Mouse (Mus musculus): ENCODE results near the gene Gm20767.
"Not testable (repeated sequence)": the region's sequence is repeated elsewhere in the genome, so short reads cannot be mapped to it uniquely, and the experiment has no call there.

Gm20767 gene

DNA sequence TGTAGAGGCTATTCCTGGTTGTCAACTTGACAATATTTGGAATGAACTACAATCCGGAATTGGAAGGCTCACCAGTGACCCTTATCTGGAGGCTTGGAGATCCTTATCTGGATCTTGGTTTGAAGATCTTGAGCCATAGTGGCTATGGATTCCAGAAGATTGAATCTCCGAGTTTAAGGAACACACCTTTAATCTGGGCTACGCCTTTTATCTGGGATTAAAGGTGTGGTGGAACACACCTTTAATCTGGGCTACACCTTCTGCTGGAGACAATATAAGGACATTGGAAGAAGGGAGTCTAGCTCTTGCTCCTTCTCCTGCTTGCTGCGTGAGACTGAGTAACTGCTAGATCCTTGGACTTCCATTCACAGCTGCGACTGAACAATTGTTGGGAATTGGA is at the start of gene Gm20767:
Gene Gm20767 (plus strand): TSS at position 301 of the 400 bp plus-strand sequence.
- in situ Hi-C loops (cut with MboI, MseI): loop anchor here (5.0 kb wide), 1 partner anchor 213 kb away; the partner anchor contains the start of gene Gm21761

DNA sequence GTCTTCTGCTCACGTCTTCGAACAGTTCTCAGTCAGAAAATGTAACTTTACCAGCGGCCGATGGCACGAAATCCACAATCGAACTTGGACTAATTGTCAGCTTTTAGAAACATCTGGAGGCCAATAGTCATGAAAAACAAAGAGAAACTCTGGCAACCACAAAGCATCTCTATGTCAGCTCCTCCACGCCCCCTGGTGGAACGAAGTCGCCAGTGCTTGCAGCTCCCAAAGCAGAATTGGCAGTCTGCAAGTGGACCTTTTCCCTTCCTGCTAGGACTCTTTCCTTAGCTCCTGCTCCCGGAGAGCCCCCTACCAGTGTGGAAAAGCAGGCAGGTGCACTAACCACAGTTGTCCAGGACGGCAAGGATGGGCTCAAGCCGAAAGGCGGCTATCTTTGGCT is 47.1 kb upstream of the Gm20767 start:
- in situ Hi-C loops (cut with MboI, MseI): loop anchor here (10.0 kb wide), 1 partner anchor 58 kb away; no protein-coding TSS in a partner anchor

DNA sequence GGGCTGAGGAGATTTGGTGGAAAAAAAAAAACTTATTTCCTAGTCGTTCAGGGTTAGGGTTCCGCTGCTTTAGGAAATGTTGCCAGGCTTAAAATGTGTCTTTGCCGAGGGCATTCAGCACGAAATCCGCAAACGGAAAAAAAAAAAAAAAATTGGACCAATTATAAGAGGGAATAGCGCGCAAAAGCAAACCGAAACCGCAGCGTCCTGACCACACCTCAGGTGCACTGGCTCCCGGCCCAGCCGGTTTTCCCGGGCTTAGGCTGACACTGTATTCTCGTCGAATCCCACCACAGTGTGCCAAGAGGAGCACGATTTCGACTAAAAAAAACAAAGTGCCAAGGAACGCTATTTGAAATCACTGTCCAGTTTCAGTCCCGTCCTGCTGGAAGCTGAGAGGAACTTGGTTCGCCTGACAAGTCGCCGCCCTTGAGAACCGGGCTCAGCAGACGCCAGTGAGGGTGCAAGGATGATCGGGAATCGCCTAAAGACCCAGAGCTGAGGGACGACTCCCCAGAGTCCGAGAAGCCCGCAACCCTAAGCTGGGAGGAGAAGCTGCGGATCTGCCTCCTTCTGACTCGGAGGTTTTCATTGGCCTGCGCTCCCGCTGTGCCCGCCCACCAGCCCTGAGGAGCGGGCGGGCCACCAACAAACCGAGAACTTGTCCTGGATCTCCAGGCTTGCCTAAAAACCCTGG is 43.7 kb upstream of the Gm20767 start:
- in situ Hi-C loops (cut with MboI, MseI): loop anchor here (10.0 kb wide), 1 partner anchor 62 kb away; no protein-coding TSS in a partner anchor

DNA sequence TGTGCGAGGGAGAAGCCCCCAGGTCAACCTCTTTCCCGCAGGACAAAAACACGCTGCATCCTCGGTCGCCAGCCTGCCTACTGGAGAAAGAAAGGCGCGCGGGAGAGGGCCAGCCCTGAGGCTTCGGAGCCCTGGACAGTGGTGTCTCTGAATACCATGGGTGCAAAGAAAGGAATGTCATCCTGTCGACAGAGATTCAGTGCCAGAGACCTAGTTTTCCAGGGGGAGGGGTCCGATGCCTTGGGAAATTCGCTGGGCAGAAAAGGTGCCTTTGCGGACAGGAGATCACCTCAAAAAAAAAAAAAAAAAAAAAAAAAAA is 43.1 kb upstream of the Gm20767 start:
- in situ Hi-C loops (cut with MboI, MseI): loop anchor here (10.0 kb wide), 1 partner anchor 62 kb away; no protein-coding TSS in a partner anchor

DNA sequence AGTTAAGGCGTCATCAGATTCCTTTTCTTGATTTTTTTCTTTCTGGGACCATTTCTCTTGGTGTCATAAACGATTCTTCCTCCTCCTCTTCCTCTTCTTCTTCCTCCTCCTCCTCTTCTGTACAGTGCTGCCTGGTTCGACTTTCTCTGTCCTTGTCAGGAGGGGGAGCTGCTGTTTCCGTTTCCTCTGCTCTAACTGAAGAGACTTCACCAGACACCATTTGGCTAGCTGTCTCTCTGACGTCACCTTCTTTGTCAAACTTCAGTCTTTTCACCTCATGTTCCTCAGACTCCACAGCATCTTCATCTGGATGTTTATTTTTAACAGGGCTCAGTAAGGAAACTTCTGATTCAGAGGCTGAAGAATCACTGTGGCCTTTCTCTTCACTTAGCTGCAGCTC is 40.7 kb upstream of the Gm20767 start:
- in situ Hi-C loops (cut with MboI, MseI): loop anchor here (10.0 kb wide), 1 partner anchor 65 kb away; no protein-coding TSS in a partner anchor

DNA sequence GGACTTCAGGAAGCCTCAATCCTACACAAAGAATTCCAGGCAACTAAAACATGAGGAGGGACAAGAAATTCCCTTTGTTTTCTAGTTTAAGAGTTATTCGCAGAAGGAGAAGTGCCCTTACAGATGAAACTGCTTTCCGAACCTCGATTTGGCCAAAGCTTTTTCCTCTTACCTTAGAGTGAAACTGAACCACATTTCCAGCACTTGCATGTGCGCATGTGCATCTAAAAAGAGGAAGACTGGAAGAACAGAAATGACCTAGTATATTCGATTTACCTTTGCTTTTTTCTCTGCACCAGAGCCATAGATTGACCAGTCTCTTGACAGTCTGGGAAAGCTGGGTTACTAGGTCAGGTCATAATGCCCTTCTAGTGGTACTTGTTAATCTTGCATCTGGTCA is 33.5 kb upstream of the Gm20767 start:
- in situ Hi-C loops (cut with MboI, MseI): not testable (repeated sequence)

DNA sequence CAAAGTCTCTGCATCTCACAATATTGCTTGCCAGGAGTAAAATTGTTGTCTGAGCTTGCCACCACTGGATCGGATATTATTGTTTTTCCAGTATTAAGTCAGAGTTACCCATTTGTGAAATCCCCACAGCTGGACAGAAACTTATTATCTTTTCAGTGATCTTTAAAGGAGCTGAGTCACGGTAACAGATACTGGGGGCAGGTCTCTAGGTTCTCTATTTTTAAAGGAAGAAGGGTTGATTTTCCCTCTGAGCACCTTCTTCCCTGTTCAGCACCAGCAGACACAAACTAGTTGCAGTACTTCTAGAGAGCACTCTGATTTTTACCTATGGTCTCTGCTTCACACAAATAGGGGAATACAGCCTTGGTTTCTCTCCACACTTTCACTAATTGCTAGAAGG is 33.0 kb upstream of the Gm20767 start:
- in situ Hi-C loops (cut with MboI, MseI): not testable (repeated sequence)

DNA sequence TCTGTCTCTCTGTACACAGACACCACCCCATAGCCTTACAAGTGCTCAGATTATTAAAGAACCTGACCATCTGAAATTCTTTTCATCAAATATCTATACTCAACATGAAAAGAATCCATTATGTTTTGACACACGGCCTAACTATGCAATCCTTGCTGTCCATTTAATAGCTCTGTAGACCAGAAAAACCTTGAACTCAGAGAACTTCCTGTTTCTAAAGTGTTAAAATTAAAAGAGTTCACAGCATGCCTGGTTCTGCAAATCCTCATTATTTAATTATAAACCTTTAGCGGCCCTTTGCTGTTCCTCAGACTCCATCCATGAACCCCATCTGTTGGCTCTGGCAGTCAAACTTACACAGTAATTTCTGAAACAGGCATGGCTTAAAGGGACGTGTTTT is 2.3 kb downstream of the Gm20767 start:
- in situ Hi-C loops (cut with MboI, MseI): loop anchor here (5.0 kb wide), 1 partner anchor 215 kb away; the partner anchor contains the start of gene Gm21761

DNA sequence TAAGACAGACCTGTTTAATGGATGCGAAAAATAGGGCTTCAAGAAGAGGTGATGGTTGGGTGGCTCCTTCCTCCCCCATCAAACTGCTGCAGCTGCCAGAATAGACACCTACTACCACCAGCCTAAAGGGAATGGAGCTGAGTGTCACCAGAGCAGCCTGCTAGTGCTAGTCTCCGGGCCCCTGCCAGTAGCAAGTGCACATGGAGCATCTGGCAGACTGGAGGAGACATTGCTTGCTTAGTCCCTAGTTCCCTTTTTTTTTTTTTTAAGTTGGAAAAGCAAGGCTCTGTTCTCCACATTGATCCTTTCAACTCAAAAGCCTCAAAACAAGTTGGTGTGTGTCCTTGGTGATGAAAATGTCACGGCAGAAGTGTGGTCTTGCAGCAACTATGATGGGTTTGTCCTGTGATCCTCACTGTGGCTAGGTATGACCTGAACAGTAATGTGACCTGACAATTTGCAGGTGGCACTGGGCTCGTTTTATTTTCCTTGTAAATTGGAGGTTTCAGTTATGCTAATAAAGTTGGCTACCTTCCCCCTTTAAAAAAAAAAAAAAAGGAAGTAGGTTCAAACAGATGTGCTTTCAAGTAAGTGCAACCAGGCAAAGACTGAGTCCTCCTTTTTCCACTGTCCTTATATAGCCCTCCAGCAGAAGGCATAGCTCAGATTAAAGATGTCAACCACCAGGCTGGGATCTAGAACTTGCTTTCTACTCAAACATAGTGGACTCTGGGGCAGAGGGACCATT is 9.8 kb downstream of the Gm20767 start:
- in situ Hi-C loops (cut with MboI, MseI): not testable (repeated sequence)

DNA sequence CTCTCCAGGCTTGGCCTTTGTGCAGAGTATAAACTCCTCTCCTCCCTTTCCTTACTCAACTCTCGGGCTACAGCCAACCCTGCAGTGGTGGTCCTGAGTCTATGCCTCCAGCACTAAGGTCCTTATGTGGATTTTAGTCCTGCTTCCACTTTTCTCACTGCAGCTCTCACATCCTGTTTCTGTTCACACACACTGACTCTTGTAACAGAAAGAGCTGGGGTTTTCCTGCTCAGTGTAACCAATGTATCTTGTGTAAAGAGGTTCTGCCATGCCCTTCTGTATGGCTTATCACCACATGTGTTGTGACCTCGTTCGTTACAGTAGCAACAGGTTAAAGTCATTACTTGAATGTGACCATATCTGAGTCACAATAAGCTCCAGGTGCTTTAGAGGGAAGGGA is 10.5 kb downstream of the Gm20767 start:
- in situ Hi-C loops (cut with MboI, MseI): not testable (repeated sequence)

DNA sequence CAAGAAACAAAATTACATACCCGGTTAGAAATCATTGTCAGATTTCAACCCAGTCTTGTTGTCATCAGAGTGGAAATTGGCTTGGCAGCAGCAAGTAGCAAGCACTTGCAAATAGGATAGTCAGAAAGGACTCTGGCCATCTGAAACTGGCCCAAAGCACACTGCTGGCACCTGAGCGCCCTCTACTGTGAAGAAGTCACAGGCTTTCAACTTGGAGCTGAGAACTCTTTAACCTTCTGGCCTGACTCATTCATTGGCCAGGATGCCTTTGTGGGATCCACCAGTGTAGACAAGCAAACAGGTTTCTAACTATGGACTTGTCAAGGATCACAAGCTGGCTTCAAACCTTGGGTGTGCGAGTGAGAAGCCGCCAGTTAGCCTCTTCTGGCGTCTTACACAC is 28.3 kb downstream of the Gm20767 start:
- in situ Hi-C loops (cut with MboI, MseI): not testable (repeated sequence)

DNA sequence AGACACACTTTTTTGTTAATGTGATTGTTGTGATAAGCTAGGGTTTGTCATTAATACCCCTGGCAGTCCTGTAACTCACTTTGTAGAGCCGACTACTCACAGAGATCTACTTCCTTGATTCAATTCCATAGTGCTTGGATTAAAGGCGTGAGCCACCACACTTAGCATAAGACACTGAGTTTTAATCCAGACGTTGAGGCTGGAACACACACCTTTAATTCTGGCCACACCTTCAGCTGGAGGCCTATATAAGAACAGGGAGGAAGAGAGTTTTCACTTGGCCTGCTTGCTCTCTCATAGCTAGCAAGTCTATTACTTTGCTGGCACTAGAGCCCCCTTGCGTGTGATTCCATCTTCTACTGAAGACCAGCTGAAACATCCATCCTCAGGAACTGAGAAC is 32.1 kb downstream of the Gm20767 start, which contains the start of gene Gm21818:
Gene Gm21818 (plus strand): TSS at position 301 of the 400 bp plus-strand sequence.
- in situ Hi-C loops (cut with MboI, MseI): loop anchor here (10.0 kb wide), 1 partner anchor 277 kb away; the partner anchor contains the start of gene Tcstv1

DNA sequence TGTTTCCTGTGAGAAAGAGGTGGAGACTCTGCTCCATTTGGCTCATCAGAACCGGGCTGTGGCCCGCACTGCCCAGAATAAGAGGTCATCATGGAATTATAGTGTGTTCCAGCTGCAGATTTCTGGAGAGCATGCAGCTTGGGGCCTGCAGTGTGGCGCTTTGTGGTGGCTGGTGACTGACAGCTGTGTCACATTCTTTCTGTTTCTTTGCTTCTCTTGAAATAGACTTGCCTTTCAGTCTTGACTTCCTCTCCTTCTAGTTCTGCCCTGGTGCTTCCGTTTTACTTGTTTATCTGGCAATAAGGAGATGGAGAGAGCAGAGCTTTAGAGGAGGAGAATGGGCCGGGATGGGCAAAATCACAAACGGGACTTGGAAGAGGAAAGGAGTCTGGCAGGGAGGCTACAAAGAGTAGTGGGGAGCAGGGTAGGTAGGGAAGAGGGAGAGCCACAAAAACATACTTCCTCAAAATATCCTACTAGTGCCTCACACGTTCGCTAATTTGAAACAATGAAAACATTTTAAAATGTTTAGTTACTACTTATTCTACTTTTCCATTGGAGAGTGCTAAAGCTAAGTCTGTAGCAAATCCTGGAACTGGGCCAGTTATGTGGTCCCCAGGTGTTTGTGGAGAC is 56.3 kb downstream of the Gm20767 start:
- in situ Hi-C loops (cut with MboI, MseI): loop anchor here (10.0 kb wide), 1 partner anchor 322 kb away; no protein-coding TSS in a partner anchor

Measured in T-helper 2 cell (primary cell).